Mouse (Mus musculus): ENCODE measurements around the gene Supt4a.

Gene Supt4a

GRCm38 (mm10) chr11:87763988-87764876 lies 26.9 kb downstream of the Supt4a start:
- no peak for DNase-seq (ENCODE audit: low read depth, low spot score)

GRCm38 (mm10) chr11:87768745-87769144 lies 31.4 kb downstream of the Supt4a start:
- no peak for DNase-seq (ENCODE audit: low read depth, low spot score)

- peak; percentile 75 for DNase-seq (ENCODE audit: low read depth, low spot score)
Measured at GRCm38 (mm10) chr11:87770989-87771388, 33.6 kb downstream of the Supt4a start.

- DNase-seq (ENCODE audit: low read depth, low spot score): no peak
Measured at GRCm38 (mm10) chr11:87772354-87772753, 35.0 kb downstream of the Supt4a start.

GRCm38 (mm10) chr11:87778100-87778765 lies 40.9 kb downstream of the Supt4a start:
- no peak for DNase-seq (ENCODE audit: low read depth, low spot score)

GRCm38 (mm10) chr11:87778915-87779314 lies 41.6 kb downstream of the Supt4a start:
- DNase-seq (ENCODE audit: low read depth, low spot score): no peak

GRCm38 (mm10) chr11:87779392-87779791 lies 42.0 kb downstream of the Supt4a start:
- DNase-seq (ENCODE audit: low read depth, low spot score): no peak

GRCm38 (mm10) chr11:87780130-87780529 lies 42.8 kb downstream of the Supt4a start:
- no peak for DNase-seq (ENCODE audit: low read depth, low spot score)

GRCm38 (mm10) chr11:87790088-87790487 lies 52.7 kb downstream of the Supt4a start:
- DNase-seq (ENCODE audit: low read depth, low spot score): no peak
